Mouse (Mus musculus) MEL (cell line): ENCODE data around the gene Bcl11b. TPM values are rescaled to one million over a fixed set of nuclear protein-coding genes. Genes with fewer than 3 reads are reported as not detected.

Source experiments
- DNase-seq: peaks from one replicate; pipeline ENCODE4 v3.0.0; 2011; ENCODE audit warnings: low read depth, low spot score
- H3K27ac ChIP-seq: 2 replicates; pipeline ENCODE4 v1.5.1; 2012; ENCODE audit warnings: low read depth, mild to moderate bottlenecking, control low read depth, low read length, moderate library complexity; ENCODE audit not compliant: control insufficient read depth
- H3K27me3 ChIP-seq, 2 experiments: fragments of 150-350 bp in 1 of 2; sonication (generic) in 1 of 2; 2 replicates each; pipeline ENCODE4 v1.6.1; 2012; ENCODE audit warnings: low read length in 2 of 2, mild to moderate bottlenecking in 2 of 2, improper control_type of control experiment in 1 of 2, moderate library complexity in 1 of 2; ENCODE audit not compliant: insufficient read depth in 2 of 2, control insufficient read depth in 1 of 2
- H3K36me3 ChIP-seq, 2 experiments: 2 replicates each; pipeline ENCODE4 v1.6.1; 2012 to 2014; ENCODE audit warnings: low read length in 2 of 2, improper control_type of control experiment in 1 of 2, inconsistent platforms in 1 of 2, mild to moderate bottlenecking in 1 of 2; ENCODE audit not compliant: insufficient read depth in 2 of 2, control insufficient read depth in 1 of 2
- H3K4me1 ChIP-seq, 2 experiments: fragments of 150-350 bp in 1 of 2; sonication (generic) in 1 of 2; 2 replicates each; pipeline ENCODE4 v1.6.1; 2012; ENCODE audit warnings: low read length in 2 of 2, improper control_type of control experiment in 1 of 2, mild to moderate bottlenecking in 1 of 2; ENCODE audit not compliant: insufficient read depth in 2 of 2, control insufficient read depth in 1 of 2
- H3K4me3 ChIP-seq, 2 experiments: fragments of 150-350 bp in 1 of 2; sonication (generic) in 1 of 2; 2 replicates each; pipeline ENCODE4 v1.5.1; 2012; ENCODE audit warnings: low read depth in 2 of 2, low read length in 2 of 2, mild to moderate bottlenecking in 2 of 2, moderate library complexity in 2 of 2, control low read depth in 1 of 2, improper control_type of control experiment in 1 of 2; ENCODE audit not compliant: control insufficient read depth in 1 of 2, insufficient read depth in 1 of 2
- H3K79me2 ChIP-seq: 2 replicates; pipeline ENCODE4 v1.6.1; 2012; ENCODE audit warnings: mild to moderate bottlenecking, low read length, moderate library complexity; ENCODE audit not compliant: control insufficient read depth, poor library complexity, insufficient read depth
- H3K9ac ChIP-seq: 2 replicates; pipeline ENCODE4 v1.6.1; 2012; ENCODE audit warnings: low read depth, mild to moderate bottlenecking, control low read depth, low read length, moderate library complexity; ENCODE audit not compliant: control insufficient read depth, poor library complexity, severe bottlenecking
- H3K9me3 ChIP-seq: fragments of 150-350 bp; sonication (generic); replicated peaks from 2 replicates; pipeline ENCODE4 v1.6.1; 2012; ENCODE audit warnings: mild to moderate bottlenecking, low read length, improper control_type of control experiment, moderate library complexity; ENCODE audit not compliant: insufficient read depth
- CHD2 ChIP-seq: IDR thresholded peaks from 2 replicates; pipeline ENCODE4 v1.6.1; 2011; ENCODE audit warnings: low read length, improper control_type of control experiment
- CTCF ChIP-seq, 3 experiments: IDR thresholded peaks in 2 of 3; conservative IDR thresholded peaks in 1 of 3; 2 replicates each; pipeline ENCODE4 v1.5.1; 2011 to 2012; ENCODE audit warnings: low read length in 3 of 3, low read depth in 2 of 3, mild to moderate bottlenecking in 2 of 3, improper control_type of control experiment in 1 of 3, inconsistent platforms in 1 of 3, mixed read lengths in 1 of 3, moderate library complexity in 1 of 3; ENCODE audit not compliant: control insufficient read depth in 1 of 3, insufficient read depth in 1 of 3, poor library complexity in 1 of 3, severe bottlenecking in 1 of 3
- GATA1 ChIP-seq: IDR thresholded peaks from 2 replicates; pipeline ENCODE4 v1.6.1; 2011; ENCODE audit warnings: low read depth, low read length, improper control_type of control experiment
- JUND ChIP-seq: IDR thresholded peaks from 2 replicates; pipeline ENCODE4 v1.6.1; 2011; ENCODE audit warnings: low read depth, mild to moderate bottlenecking, improper control_type of control experiment, low read length
- KAT2A ChIP-seq: conservative IDR thresholded peaks from 2 replicates; pipeline ENCODE4 v1.6.1; 2012; ENCODE audit warnings: low read depth, low read length, improper control_type of control experiment, inconsistent platforms
- MAFK ChIP-seq: IDR thresholded peaks from 2 replicates; pipeline ENCODE4 v1.6.1; 2011; ENCODE audit warnings: low read depth, mild to moderate bottlenecking, low read length, improper control_type of control experiment, borderline replicate concordance
- MAZ ChIP-seq: IDR thresholded peaks from 2 replicates; pipeline ENCODE4 v1.6.1; 2012; ENCODE audit warnings: low read depth, mild to moderate bottlenecking, inconsistent platforms, low read length, improper control_type of control experiment
- MXI1 ChIP-seq: IDR thresholded peaks from 2 replicates; pipeline ENCODE4 v1.6.1; 2011; ENCODE audit warnings: mild to moderate bottlenecking, low read depth, low read length, improper control_type of control experiment
- MYB ChIP-seq: IDR thresholded peaks from 2 replicates; pipeline ENCODE4 v1.6.1; 2011; ENCODE audit warnings: mild to moderate bottlenecking, low read depth, low read length, improper control_type of control experiment
- SMC3 ChIP-seq: IDR thresholded peaks from 2 replicates; pipeline ENCODE4 v1.6.1; 2011; ENCODE audit warnings: low read depth, low read length, improper control_type of control experiment
- TAL1 ChIP-seq: IDR thresholded peaks from 2 replicates; pipeline ENCODE4 v1.6.1; 2012; ENCODE audit warnings: mild to moderate bottlenecking, inconsistent platforms, low read length, moderate library complexity, mixed read lengths
- UBTF ChIP-seq: IDR thresholded peaks from 2 replicates; pipeline ENCODE4 v1.6.1; 2012; ENCODE audit warnings: low read depth, mild to moderate bottlenecking, inconsistent platforms, low read length, improper control_type of control experiment, moderate library complexity, borderline replicate concordance; ENCODE audit not compliant: insufficient read depth
- ZMIZ1 ChIP-seq: IDR thresholded peaks from 2 replicates; pipeline ENCODE4 v1.6.1; 2012; ENCODE audit warnings: low read depth, mild to moderate bottlenecking, inconsistent platforms, low read length, improper control_type of control experiment, moderate library complexity
- polyA plus RNA-seq, 2 experiments: library from polyadenylated mRNA; stranded (reverse) in 1 of 2; unstranded in 1 of 2; fragments of >175 nt in 1 of 2; fragments of >200 nt in 1 of 2; gene quantifications; 2 replicates each; pipeline versions ENCODE4 v1.2.1 to v1.2.4; 2012; ENCODE audit warnings: low replicate concordance in 2 of 2, low read depth in 1 of 2; ENCODE audit not compliant: insufficient read length in 2 of 2, insufficient read depth in 1 of 2, missing spikeins in 1 of 2
- total RNA-seq: library from RNA; depleted of rRNA; stranded (reverse); fragments of 300-350 nt; gene quantifications from 2 replicates; pipeline ENCODE4 v1.2.3, GENCODE M21; 2012

Bcl11b gene
- total and polyA plus RNA-seq, 3 experiments = not detected

DNA sequence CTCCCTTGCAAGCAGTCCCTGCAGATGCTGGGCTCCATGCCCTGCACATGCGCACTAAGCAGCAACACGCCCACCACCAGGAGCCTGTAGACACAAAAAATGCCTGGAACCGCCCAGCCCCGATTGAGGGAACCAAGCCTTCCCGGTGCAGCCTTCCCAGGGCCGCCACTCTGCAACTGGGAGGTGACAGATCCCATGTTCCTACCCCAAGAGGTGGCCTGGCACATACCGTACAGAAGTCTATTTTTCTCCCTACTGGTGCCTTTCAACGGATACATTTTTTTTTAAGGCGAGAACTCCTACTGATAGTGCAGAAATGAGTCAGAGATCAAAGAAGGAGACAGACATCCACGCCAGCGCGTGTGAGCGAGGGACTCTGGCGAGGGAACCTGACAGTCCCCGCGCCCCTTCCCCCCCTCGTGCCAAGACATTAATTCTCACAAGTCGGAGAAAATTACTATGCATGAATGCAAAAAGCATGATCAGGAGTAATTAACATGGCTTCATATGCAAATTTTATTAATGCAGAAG lies 33.5 kb downstream of the Bcl11b start:
- DNase-seq = no peak
- Histone ChIP-seq H3K79me2 (no peaks in the 10 kb centered on the region), H3K4me1 (no peaks in the 10 kb centered on the region), H3K27ac (no peak overlapping the region), H3K27me3 (no peaks in the 10 kb centered on the region), H3K36me3 (no peaks in the 10 kb centered on the region)
- no peak for TF ChIP-seq SMC3
- TF ChIP-seq, all 39 proteins: peak for 0
- Histone ChIP-seq H3K4me3 (no peak overlapping the region), H3K9ac (no peak overlapping the region), H3K9me3 (no peaks in the 10 kb centered on the region)

DNA sequence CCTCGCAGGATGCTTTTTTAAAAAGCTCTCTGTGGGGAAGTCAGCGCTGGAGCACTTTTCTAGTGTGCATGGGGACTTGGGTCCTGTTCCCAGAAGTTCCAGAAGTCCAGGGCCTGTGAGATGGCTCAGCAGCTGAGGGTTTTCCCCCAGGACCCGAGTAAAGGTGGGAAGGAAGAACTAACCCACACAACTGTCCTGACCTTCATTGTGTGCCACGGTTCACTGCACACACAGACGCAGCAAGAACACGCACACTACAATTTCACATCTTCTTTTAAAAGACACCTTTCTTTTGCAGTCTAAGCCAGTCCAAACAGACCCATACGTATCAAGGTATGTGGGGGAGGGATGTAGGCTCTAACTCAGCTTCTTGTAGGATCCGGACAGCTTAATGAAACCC lies 34.3 kb downstream of the Bcl11b start:
- Histone ChIP-seq H3K27ac (no peak overlapping the region), H3K9ac (no peak overlapping the region), H3K36me3 (no peaks in the 10 kb centered on the region), H3K9me3 (no peaks in the 10 kb centered on the region), H3K79me2 (no peaks in the 10 kb centered on the region), H3K4me1 (no peaks in the 10 kb centered on the region), H3K27me3 (no peaks in the 10 kb centered on the region), H3K4me3 (no peak overlapping the region)
- DNase-seq = no peak
- no peak for TF ChIP-seq CHD2
- TF ChIP-seq, all 39 proteins: peak for 0

DNA sequence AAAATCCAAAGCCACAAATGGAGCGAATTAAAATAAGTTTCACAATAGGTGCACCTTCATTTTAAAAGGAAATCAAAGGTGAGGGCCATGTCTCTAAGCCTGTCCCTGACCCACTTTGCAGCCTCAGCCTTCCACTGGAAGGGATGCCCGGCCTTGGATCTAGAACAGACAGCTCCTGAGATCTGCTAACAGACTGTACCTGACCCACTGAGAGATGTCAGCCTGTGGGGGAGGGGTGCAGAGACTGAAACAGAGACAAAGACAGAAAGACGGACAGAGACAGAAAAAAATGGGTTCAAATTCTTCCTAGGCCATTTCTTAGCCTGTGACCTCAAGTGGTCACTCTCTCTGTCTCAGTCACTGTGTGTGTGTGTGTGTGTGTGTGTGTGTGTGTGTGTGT lies 35.1 kb downstream of the Bcl11b start:
- H3K79me2 ChIP-seq = no peaks in the 10 kb centered on the region
- H3K4me3 ChIP-seq = no peak overlapping the region
- H3K9me3 ChIP-seq = no peaks in the 10 kb centered on the region
- no peak for TF ChIP-seq UBTF
- no peak for TF ChIP-seq CHD2
- no peak for TF ChIP-seq ZMIZ1
- no peak for TF ChIP-seq GATA1
- no peak for TF ChIP-seq CTCF (IDR thresholded peaks at IDR 0.05 in 2 of 3, conservative IDR thresholded peaks at IDR 0.05 in 1 of 3; ENCODE audit: control insufficient read depth in 1 of 3, insufficient read depth in 1 of 3, low read depth in 2 of 3, low read length in 3 of 3, poor library complexity in 1 of 3, severe bottlenecking in 1 of 3)
- no peak for TF ChIP-seq KAT2A
- TF ChIP-seq MAZ = no peak
- TF ChIP-seq MAFK = no peak
- TF ChIP-seq TAL1 = no peak
- no peak for TF ChIP-seq MXI1
- no peak for TF ChIP-seq MYB
- no peak for TF ChIP-seq JUND
- no peaks in the 10 kb centered on the region for H3K27me3 ChIP-seq
- H3K27ac ChIP-seq = no peak overlapping the region
- no peaks in the 10 kb centered on the region for H3K4me1 ChIP-seq
- no peak for DNase-seq
- H3K36me3 ChIP-seq = no peaks in the 10 kb centered on the region
- no peak overlapping the region for H3K9ac ChIP-seq
